Mouse (Mus musculus): ENCODE data around the gene Ppy. TPM values are rescaled to one million over a fixed set of nuclear protein-coding genes. Genes with fewer than 3 reads are reported as not detected.

Ppy gene
- polyA plus RNA-seq (2016; fragmentation: Nextera tagmentation; extraction: Ambion mirVana): not detected in 2 replicates

DNA sequence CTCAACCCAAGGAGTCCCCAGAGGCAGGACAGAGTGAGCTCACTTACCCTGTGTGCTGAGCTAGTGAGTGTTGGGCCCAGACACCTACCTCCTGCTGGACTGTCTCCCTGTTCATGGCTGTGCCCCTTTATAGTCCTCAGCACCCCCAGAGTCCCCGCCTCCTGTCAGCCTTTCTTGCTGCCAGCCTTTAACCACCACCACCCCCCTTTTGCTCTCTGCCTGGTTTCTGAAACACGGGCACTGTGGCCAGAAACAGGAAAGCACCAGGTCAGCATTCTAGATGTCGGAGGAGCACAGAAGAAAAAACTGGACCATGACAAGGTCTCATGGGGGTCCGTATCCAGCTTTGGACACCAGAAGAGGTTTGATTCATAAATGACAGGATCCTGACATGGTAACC lies at the start of gene Ppy:
Gene Ppy, minus strand, starts transcription at position 101 of the 400 bp plus-strand sequence.
- 91% methylated on average over 4 of the region's 4 CpGs for WGBS
- H3K36me3 ChIP-seq: no peaks in the 10 kb centered on the region
- H3K4me1 ChIP-seq: peaks cover 32% of the 10 kb centered on the region
- peaks cover 87% of the 10 kb centered on the region for H3K27me3 ChIP-seq (ENCODE audit: low read depth, poor library complexity, severe bottlenecking)
- no peak within 1 kb of the TSS for H3K4me3 ChIP-seq
- no peaks in the 10 kb centered on the region for H3K9me3 ChIP-seq (replicated peaks)
- no peak within 1 kb of the TSS for H3K27ac ChIP-seq (replicated peaks)
- no peak for DNase-seq (ENCODE audit: low spot score)

DNA sequence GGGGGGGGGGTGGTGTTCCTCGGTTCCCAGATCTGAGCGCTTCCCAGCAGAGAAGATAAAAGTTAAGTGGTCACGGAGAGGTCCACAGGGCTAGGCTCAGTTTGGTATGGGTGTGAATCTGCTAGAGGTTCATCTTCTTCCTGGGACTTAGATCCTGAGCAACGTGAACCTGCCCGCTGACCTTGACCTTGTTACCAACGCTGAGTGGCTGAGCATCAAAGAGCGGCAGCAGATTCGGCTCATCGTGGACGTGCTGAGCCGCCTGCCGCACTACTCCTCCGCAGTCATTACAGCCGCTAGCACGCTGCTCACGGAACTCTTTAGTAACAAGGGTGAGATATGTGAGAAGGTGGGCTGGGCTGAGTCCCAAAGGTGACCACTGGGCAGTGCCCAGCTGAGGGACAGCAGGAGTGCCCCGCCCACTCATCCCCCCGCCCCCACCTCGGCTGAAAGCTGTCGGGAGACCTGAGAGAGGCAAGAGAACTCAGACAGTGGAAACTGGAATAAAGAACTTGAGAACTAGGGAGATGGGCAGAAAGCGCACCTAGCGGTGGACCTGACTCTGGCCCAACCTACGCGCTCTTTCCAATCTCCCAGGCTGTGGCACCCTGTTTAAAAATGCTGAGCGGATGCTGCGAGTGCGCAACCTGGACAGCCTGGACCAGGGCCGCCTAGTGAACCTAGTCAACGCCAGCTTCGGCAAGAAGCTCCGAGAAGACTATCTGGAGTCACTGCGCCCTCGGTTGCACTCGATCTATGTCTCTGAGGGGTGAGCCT lies 46.3 kb upstream of the Ppy start:
- peak; percentile 33 for DNase-seq (ENCODE audit: low spot score)
- peaks cover 33% of the 10 kb centered on the region for H3K4me1 ChIP-seq
- H3K9me3 ChIP-seq (replicated peaks): no peaks in the 10 kb centered on the region
- peaks cover 74% of the 10 kb centered on the region for H3K27me3 ChIP-seq (ENCODE audit: low read depth, poor library complexity, severe bottlenecking)
- peaks cover 3% of the 10 kb centered on the region for H3K36me3 ChIP-seq
- H3K4me3 ChIP-seq: peak overlapping the region; percentile 29
- WGBS: 13% methylated on average over 34 of the region's 34 CpGs
- no peak overlapping the region for H3K27ac ChIP-seq (replicated peaks)

DNA sequence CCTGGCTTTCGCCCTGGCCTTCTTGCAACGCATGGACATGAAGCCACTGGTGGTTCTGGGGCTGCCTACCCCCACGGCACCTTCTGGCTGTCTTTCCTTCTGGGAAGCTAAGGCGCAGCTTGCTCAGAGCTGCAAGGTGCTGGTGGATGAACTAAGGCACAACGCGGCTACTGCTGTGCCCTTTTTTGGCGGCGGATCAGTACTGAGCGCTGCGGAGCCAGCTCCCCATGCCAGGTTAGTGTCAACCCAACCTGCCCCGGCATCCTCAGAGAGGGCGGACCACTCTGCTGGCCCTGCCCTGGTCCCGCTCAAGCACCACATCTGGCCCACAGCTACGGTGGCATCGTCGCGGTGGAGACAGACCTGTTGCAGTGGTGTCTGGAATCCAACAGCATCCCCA lies 45.4 kb upstream of the Ppy start:
- no peak for DNase-seq (ENCODE audit: low spot score)
- Histone ChIP-seq H3K27ac (replicated peaks) (no peak overlapping the region), H3K4me1 (peaks cover 33% of the 10 kb centered on the region), H3K36me3 (no peaks in the 10 kb centered on the region), H3K9me3 (replicated peaks) (no peaks in the 10 kb centered on the region), H3K27me3 (ENCODE audit: low read depth, poor library complexity, severe bottlenecking) (peaks cover 78% of the 10 kb centered on the region), H3K4me3 (peak overlapping the region; percentile 47; the same call in 1 of the 2 replicates)
- 10% methylated on average over 17 of the region's 17 CpGs for WGBS

DNA sequence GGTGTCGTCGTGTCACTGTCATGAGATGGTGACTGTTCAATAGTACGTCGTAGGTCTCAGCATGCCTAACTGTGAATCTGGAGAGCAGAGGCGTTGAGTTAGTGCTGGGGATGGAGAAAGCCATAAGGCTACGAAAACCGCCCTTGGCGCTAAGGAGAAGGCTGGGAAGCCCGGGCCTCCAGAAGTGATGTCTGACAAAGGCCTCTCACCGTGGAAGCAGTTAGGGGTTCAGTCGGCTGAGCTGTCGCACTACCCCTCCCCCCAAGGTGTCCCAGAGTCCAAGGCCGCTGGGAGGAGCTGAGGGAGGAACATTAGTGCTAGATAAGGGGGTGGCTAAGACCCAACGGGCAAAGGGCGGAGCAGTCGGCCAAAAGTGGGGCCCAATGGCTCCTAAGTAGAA lies 44.9 kb upstream of the Ppy start:
- no peak for DNase-seq (ENCODE audit: low spot score)
- Histone ChIP-seq H3K36me3 (no peaks in the 10 kb centered on the region), H3K4me1 (peaks cover 33% of the 10 kb centered on the region), H3K4me3 (peak overlapping the region; percentile 47), H3K9me3 (replicated peaks) (no peaks in the 10 kb centered on the region), H3K27ac (replicated peaks) (no peak overlapping the region), H3K27me3 (ENCODE audit: low read depth, poor library complexity, severe bottlenecking) (peaks cover 78% of the 10 kb centered on the region)
- WGBS: 4% methylated on average over 16 of the region's 16 CpGs

DNA sequence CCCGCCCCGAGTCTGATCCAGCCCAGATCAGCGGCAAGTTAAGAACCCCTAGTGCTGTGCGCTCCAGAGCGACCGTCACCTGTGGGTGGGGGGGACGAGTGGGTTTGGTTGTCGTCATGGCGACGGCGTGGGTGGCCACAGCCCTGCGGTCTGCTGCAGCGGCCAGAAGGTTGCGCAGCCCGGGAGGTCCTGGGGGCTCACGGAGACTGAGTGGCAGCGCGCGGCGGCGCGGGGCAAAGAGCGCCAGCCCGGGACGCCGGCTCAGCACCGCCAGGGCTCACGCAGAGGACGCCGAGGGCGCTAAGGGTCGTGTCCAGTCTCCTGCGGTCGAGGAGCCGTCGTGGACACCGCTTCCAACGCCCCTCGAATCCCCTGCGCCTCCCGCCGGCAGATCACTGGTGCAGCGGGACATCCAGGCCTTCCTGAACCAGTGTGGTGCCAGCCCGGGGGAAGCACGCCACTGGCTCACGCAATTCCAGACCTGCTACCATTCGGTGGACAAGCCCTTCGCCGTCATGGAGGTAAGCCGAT lies 44.4 kb upstream of the Ppy start, which contains the start of gene Nags:
Gene Nags, plus strand, starts transcription at position 43 of the 531 bp plus-strand sequence.
- Histone ChIP-seq H3K27ac (replicated peaks) (no peak within 1 kb of the TSS), H3K9me3 (replicated peaks) (no peaks in the 10 kb centered on the region), H3K4me3 (peak within 1 kb of the TSS; percentile 47), H3K27me3 (ENCODE audit: low read depth, poor library complexity, severe bottlenecking) (peaks cover 78% of the 10 kb centered on the region), H3K4me1 (peaks cover 33% of the 10 kb centered on the region), H3K36me3 (no peaks in the 10 kb centered on the region)
- 2% methylated on average over 43 of the region's 50 CpGs for WGBS
- DNase-seq (ENCODE audit: low spot score): peak; percentile 40

DNA sequence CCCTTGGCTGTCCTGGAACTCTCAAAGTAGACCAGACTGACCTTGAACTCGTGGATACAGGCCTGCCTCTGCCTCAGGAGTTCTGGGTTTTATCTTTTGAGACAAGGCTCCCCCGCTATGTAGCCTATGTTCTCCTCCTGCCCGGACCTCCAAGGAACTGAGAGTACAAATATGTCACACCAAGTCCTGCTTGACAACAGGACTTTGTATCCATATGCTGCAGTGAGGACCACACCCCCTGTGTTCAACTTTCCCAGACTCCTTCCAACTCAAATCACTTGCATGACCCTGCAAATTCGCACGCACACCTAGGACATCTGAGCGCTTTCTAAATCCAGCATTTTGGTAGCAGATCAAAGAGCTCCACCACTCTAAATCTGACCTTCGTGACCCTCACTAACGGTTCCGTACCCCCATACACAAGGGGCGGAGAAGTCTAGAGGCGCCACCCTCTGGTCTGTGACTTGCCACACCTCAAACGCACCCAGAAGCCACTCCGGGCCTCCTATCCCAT lies 43.9 kb upstream of the Ppy start:
- DNase-seq (ENCODE audit: low spot score): no peak
- Histone ChIP-seq H3K4me3 (peak overlapping the region; percentile 47), H3K4me1 (peaks cover 33% of the 10 kb centered on the region), H3K27ac (replicated peaks) (no peak overlapping the region), H3K9me3 (replicated peaks) (no peaks in the 10 kb centered on the region), H3K36me3 (no peaks in the 10 kb centered on the region), H3K27me3 (ENCODE audit: low read depth, poor library complexity, severe bottlenecking) (peaks cover 79% of the 10 kb centered on the region)
- WGBS: 23% methylated on average over 13 of the region's 13 CpGs

DNA sequence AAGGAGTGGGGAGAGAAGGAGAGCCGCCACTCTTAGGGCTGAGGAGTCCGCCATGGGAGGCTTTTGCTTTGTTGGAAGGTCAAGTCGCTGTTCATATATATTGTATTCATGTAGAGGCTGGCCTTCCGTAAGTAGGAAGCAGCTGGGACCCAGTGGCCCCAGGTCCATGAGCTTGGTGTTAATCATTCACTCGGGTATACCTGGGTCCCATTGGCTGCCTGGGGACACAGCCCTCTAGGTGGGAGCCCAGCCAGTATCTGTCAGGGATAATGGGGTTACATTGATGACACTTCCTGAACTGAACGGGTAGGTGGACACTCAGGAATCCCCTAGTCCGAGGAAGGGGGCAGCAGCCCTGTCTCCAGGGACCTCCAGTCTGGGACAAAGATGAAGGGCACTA lies 41.2 kb upstream of the Ppy start:
- Histone ChIP-seq H3K4me3 (no peak overlapping the region), H3K4me1 (peaks cover 28% of the 10 kb centered on the region), H3K27me3 (ENCODE audit: low read depth, poor library complexity, severe bottlenecking) (peaks cover 71% of the 10 kb centered on the region), H3K9me3 (replicated peaks) (no peaks in the 10 kb centered on the region), H3K36me3 (no peaks in the 10 kb centered on the region), H3K27ac (replicated peaks) (no peak overlapping the region)
- no peak for DNase-seq (ENCODE audit: low spot score)
- 69% methylated on average over 7 of the region's 7 CpGs for WGBS

DNA sequence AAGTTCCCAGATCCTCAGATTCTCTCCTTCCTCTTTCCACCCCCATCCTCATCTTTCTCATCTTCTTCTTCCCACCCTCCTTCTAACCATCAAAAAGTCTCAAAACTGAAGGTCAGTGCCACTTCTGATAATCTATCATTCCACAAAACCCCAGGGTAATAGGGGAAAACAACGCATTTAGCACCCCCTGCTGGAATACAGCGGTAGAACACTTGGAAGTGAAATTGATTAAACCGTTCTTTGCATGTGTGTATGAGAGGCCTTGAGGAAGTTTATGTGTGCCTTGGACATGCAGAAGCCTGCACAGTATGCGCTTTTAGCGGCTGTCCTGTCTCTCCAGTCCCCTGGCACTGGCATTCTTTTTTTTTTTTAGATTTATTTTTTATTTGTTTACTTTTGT lies 39.4 kb upstream of the Ppy start:
- H3K4me1 ChIP-seq: peaks cover 9% of the 10 kb centered on the region
- WGBS: 3% methylated on average over 5 of the region's 5 CpGs

DNA sequence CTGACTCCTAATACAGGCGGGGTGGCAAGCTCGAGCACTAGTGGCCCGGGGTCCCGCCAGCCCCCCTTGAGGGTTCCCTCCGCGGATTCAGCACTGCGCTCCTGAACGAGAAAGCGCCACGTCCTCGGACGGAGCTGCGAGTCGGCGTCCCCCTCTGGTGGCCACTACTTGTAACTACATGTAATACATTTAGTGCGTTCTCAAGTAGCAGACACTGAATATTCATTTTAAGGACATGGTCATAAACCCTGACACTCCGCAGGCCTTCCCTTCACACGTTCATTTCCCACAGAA lies 37.3 kb upstream of the Ppy start:
- Histone ChIP-seq H3K4me3 (peak overlapping the region; percentile 44), H3K4me1 (peaks cover 13% of the 10 kb centered on the region), H3K27me3 (ENCODE audit: low read depth, poor library complexity, severe bottlenecking) (peaks cover 57% of the 10 kb centered on the region), H3K27ac (replicated peaks) (no peak overlapping the region), H3K36me3 (no peaks in the 10 kb centered on the region), H3K9me3 (replicated peaks) (no peaks in the 10 kb centered on the region)
- WGBS: under 1% methylated on average over 18 of the region's 18 CpGs
- DNase-seq (ENCODE audit: low spot score): peak; percentile 80

More for the DNA sequence above, 39.4 kb upstream of the Ppy start:
- no peak overlapping the region for H3K27ac ChIP-seq (replicated peaks)
- no peak overlapping the region for H3K4me3 ChIP-seq
- DNase-seq (ENCODE audit: low spot score): peak; percentile 73
- peaks cover 67% of the 10 kb centered on the region for H3K27me3 ChIP-seq (ENCODE audit: low read depth, poor library complexity, severe bottlenecking)
- H3K36me3 ChIP-seq: no peaks in the 10 kb centered on the region
- no peaks in the 10 kb centered on the region for H3K9me3 ChIP-seq (replicated peaks)

DNA sequence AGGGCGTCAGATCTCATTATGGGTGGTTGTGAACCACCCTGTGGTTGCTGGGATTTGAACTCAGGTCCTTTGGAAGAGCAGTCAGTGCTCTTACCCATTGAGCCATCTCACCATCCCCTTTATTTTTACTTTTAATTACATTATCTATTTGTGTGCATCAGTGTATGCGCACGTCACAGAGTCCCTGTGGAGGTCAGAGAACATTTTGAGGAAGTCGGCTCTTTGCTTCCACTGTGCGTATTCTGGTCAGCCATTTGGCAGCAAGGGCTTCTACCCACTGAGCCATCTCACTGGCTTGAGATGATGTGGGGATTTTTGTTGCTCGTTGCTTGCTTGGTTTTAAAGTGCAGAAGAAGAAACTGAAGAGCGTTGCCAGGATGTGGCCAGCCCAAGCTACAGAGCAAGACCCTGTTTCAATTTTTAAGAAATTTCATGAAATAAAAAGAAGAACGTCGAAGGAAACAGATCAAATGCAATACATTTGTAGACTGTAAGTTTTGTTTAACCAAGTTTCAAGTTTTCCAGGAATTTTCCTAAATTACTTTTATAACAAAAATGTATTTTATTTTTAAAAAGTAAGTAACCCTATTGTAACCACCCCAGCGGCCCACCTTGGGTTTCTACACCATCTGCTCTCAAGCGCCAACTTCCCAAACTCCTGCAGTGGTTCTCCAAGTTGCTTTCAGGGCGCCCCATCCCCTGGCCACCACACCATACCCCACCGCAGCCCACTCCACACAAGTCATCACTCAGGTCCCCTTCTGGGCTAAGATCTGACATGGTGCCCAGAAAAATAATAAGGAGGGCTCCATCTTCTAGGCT lies 36.7 kb upstream of the Ppy start:
- peaks cover 13% of the 10 kb centered on the region for H3K4me1 ChIP-seq
- no peak for DNase-seq (ENCODE audit: low spot score)
- WGBS: 49% methylated on average over 13 of the region's 13 CpGs
- peak overlapping the region; percentile 44 for H3K4me3 ChIP-seq
- H3K27me3 ChIP-seq (ENCODE audit: low read depth, poor library complexity, severe bottlenecking): peaks cover 51% of the 10 kb centered on the region
- H3K36me3 ChIP-seq: no peaks in the 10 kb centered on the region
- H3K27ac ChIP-seq (replicated peaks): no peak overlapping the region
- no peaks in the 10 kb centered on the region for H3K9me3 ChIP-seq (replicated peaks)

DNA sequence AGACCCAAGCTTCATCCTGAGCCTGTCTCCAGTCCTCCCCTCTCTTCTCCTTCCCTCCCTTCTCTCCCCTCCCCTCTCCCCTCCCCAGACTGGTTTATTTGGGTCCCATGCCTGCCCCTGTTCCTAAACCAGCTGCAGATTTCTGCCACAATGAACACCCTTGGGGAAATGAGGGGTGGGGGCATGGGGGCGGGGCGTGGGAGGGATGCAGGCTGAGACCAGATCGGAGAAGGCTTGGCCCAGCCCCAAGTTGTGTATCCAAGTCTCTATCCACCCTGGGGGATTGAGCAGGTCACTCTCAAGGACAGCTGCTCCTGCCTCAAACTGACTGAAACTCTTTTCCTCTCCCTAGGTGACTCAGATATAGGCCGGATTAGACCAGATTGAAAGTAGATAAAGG lies 33.4 kb upstream of the Ppy start:
- peaks cover 37% of the 10 kb centered on the region for H3K27me3 ChIP-seq (ENCODE audit: low read depth, poor library complexity, severe bottlenecking)
- H3K36me3 ChIP-seq: no peaks in the 10 kb centered on the region
- DNase-seq (ENCODE audit: low spot score): no peak
- 26% methylated on average over 4 of the region's 4 CpGs for WGBS
- H3K4me1 ChIP-seq: peaks cover 13% of the 10 kb centered on the region
- H3K9me3 ChIP-seq (replicated peaks): no peaks in the 10 kb centered on the region
- no peak overlapping the region for H3K4me3 ChIP-seq
- no peak overlapping the region for H3K27ac ChIP-seq (replicated peaks)

DNA sequence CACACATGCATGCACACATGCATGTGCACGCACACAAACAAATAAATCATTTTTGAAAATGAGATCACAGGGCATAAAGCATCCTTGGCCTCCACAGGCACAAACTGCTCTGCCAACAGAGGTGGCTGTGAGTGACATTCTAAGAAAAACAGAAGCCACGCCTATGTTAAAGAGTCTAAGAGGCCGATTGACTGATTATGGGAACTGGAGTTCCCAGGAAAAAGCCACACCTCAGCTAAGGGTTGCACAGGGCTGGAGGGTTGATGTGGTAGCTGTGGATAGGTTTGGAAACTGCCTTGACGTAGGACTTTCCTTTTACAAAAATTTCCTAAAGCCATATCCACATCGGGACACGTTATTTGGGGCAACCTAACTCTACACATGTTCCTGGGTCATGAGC lies 16.3 kb upstream of the Ppy start:
- Histone ChIP-seq H3K27ac (replicated peaks) (no peak overlapping the region), H3K4me1 (peaks cover 6% of the 10 kb centered on the region), H3K4me3 (no peak overlapping the region), H3K27me3 (ENCODE audit: low read depth, poor library complexity, severe bottlenecking) (no peaks in the 10 kb centered on the region), H3K36me3 (no peaks in the 10 kb centered on the region), H3K9me3 (replicated peaks) (no peaks in the 10 kb centered on the region)
- DNase-seq (ENCODE audit: low spot score): no peak
- 87% methylated on average over 6 of the region's 6 CpGs for WGBS

DNA sequence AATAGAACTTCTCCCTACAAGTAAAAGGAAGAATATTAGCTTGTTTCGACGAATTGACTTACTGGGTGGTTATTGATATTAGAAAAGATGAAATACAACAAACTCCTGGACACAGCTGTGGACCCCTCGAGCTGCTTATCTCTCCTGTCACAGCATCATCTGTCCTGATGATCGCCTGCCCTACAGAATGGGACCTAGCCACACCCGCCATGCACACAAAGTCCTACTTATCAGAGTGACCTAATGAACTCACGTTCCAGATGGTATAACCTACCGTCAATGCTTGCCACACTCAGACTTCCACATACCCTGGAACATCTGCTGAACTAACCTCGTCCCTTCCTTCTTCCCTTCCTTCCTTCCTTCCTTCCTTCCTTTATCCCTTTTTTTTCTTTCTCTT lies 15.1 kb upstream of the Ppy start:
- no peak for DNase-seq (ENCODE audit: low spot score)
- no peak overlapping the region for H3K27ac ChIP-seq (replicated peaks)
- H3K4me1 ChIP-seq: peaks cover 6% of the 10 kb centered on the region
- no peaks in the 10 kb centered on the region for H3K9me3 ChIP-seq (replicated peaks)
- H3K4me3 ChIP-seq: no peak overlapping the region
- 84% methylated on average over 8 of the region's 8 CpGs for WGBS
- no peaks in the 10 kb centered on the region for H3K27me3 ChIP-seq (ENCODE audit: low read depth, poor library complexity, severe bottlenecking)
- H3K36me3 ChIP-seq: no peaks in the 10 kb centered on the region

Measured in midbrain, embryonic 10.5 days (tissue).